Mouse (Mus musculus) lung, embryonic 14.5 days (tissue): Measurements from ENCODE around the gene Xk. TPM values are rescaled to one million over a fixed set of nuclear protein-coding genes. Genes with fewer than 3 reads are reported as not detected.
"Not testable (repeated sequence)": the region's sequence is repeated elsewhere in the genome, so short reads cannot be mapped to it uniquely, and the experiment has no call there.

ENCODE experiments used
- ATAC-seq: fragments of 200-750 bp; cut with Nextera tagmentation; 2 replicates; pipeline ENCODE4 v1.8.0; 2017; ENCODE audit warnings: mild to moderate bottlenecking, moderate TSS enrichment, moderate library complexity; ENCODE audit not compliant: insufficient read depth
- DNase-seq: peaks from one replicate; pipeline ENCODE4 v3.0.0-alpha.2; 2015
- H3K27ac ChIP-seq: fragments of 300-500 bp; sonication (generic); 2 replicates; pipeline ENCODE4 v1.5.1; 2014; ENCODE audit warnings: low read depth, mild to moderate bottlenecking, moderate library complexity
- H3K27me3 ChIP-seq: fragments of 300-500 bp; sonication (generic); 2 replicates; pipeline ENCODE4 v1.6.1; 2014; ENCODE audit warnings: low read length, control low read depth; ENCODE audit not compliant: insufficient read depth
- H3K36me3 ChIP-seq: fragments of 300-500 bp; sonication (generic); 2 replicates; pipeline ENCODE4 v1.6.1; 2014; ENCODE audit warnings: control low read depth; ENCODE audit not compliant: insufficient read depth
- H3K4me1 ChIP-seq: fragments of 300-500 bp; sonication (generic); 2 replicates; pipeline ENCODE4 v1.6.1; 2014; ENCODE audit warnings: antibody characterized with exemption, control low read depth; ENCODE audit not compliant: insufficient read depth
- H3K4me2 ChIP-seq: fragments of 300-500 bp; sonication (generic); 2 replicates; pipeline ENCODE4 v1.6.1; 2014; ENCODE audit warnings: mild to moderate bottlenecking
- H3K4me3 ChIP-seq: fragments of 300-500 bp; sonication (generic); 2 replicates; pipeline ENCODE4 v1.5.1; 2014; ENCODE audit warnings: low read depth, low read length
- H3K9ac ChIP-seq: fragments of 300-500 bp; sonication (generic); 2 replicates; pipeline ENCODE4 v1.6.1; 2014
- H3K9me3 ChIP-seq: fragments of 300-500 bp; sonication (generic); 2 replicates; pipeline ENCODE4 v1.6.1; 2016; ENCODE audit warnings: low read depth, low read length, control low read depth
- CTCF ChIP-seq: IDR thresholded peaks from 2 replicates; pipeline ENCODE4 v1.5.1; 2016; ENCODE audit warnings: antibody characterized with exemption, low read depth
- WGBS: fragments of 180-500 bp; shearing (Covaris S2); extraction: QIAGEN DNeasy Blood & Tissue Kit; methylation state at CpG from one replicate; pipeline ENCODE4 v1.1.7; 2014; 5-methylcytosine and 5-hydroxymethylcytosine counted together
- polyA plus RNA-seq: library from polyadenylated mRNA; unstranded; fragments of >200 nt; fragmentation: Nextera tagmentation; extraction: Ambion mirVana; gene quantifications from 2 replicates; pipeline ENCODE4 v1.2.1, GENCODE M21; 2014

Gene Xk
- polyA plus RNA-seq, 1 experiment from 2014 or later, result 3.5 TPM

GRCm38 (mm10) chrX:9273377-9274002 lies 934 bp downstream of the Xk start:
- Histone ChIP-seq H3K27ac (no peak overlapping the region), H3K4me3 (peak overlapping the region; percentile 53), H3K4me2 (peak overlapping the region; percentile 58), H3K9me3 (no peaks in the 10 kb centered on the region), H3K9ac (0 out of 2 replicates have a peak overlapping the region, but pooled peaks have one; percentile 48), H3K36me3 (no peaks in the 10 kb centered on the region), H3K27me3 (no peaks in the 10 kb centered on the region), H3K4me1 (no peaks in the 10 kb centered on the region)
- no peak for TF ChIP-seq CTCF
- ATAC-seq (no peak), DNase-seq (no peak)
- WGBS, result 53% methylated on average over 12 of the region's 12 CpGs

DNA sequence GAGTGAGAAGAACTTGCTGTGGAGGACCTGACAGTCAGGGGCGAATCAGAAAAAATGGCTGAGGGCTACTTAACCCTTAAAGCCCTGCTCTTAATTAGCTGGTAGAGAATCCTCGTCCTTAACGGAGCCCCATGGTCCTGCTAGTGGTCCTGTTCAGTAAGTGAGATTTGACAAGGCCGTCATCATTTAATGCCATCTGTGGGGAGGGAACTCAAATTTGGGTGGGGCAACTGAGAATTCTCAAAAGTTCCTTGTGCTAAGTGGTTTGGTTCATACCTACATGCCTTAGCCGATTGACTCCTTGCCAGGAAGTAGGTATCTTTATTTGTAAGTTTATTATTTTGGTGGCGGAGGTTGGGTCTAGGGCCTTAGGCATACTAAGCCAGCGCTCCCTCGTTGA lies 1.8 kb downstream of the Xk start:
- Histone ChIP-seq H3K9me3 (no peaks in the 10 kb centered on the region), H3K27me3 (no peaks in the 10 kb centered on the region), H3K4me3 (no peak overlapping the region), H3K4me1 (no peaks in the 10 kb centered on the region), H3K4me2 (no peak overlapping the region), H3K27ac (no peak overlapping the region), H3K36me3 (no peaks in the 10 kb centered on the region), H3K9ac (no peak overlapping the region)
- TF ChIP-seq CTCF, result no peak
- DNase-seq (no peak), ATAC-seq (no peak)
- 65% methylated on average over 8 of the region's 8 CpGs for WGBS

GRCm38 (mm10) chrX:9283464-9283863 lies 10.9 kb downstream of the Xk start, which contains the start of gene H2al1m:
H2al1m (plus strand) TSS chrX:9283764.
- not testable (repeated sequence) for H3K9ac ChIP-seq, DNase-seq, H3K4me3 ChIP-seq, H3K27me3 ChIP-seq, H3K4me1 ChIP-seq, H3K9me3 ChIP-seq, H3K4me2 ChIP-seq, H3K36me3 ChIP-seq, H3K27ac ChIP-seq, ATAC-seq
- no CpG with 5 or more reads among the region's 1 CpGs for WGBS

- not testable (repeated sequence) for H3K27me3 ChIP-seq, H3K4me1 ChIP-seq, H3K27ac ChIP-seq, H3K4me2 ChIP-seq, H3K9ac ChIP-seq, H3K9me3 ChIP-seq, DNase-seq, H3K4me3 ChIP-seq, ATAC-seq, H3K36me3 ChIP-seq
- 74% methylated on average over 3 of the region's 4 CpGs for WGBS
Observed at GRCm38 (mm10) chrX:9293140-9293829, 20.7 kb downstream of the Xk start.

GRCm38 (mm10) chrX:9298413-9298864 lies 25.9 kb downstream of the Xk start:
- Histone ChIP-seq H3K27ac (no peak overlapping the region), H3K4me2 (no peak overlapping the region), H3K4me3 (no peak overlapping the region), H3K36me3 (no peaks in the 10 kb centered on the region), H3K9ac (no peak overlapping the region), H3K9me3 (no peaks in the 10 kb centered on the region), H3K4me1 (no peaks in the 10 kb centered on the region), H3K27me3 (no peaks in the 10 kb centered on the region)
- TF ChIP-seq CTCF, result no peak
- 81% methylated on average over 5 of the region's 5 CpGs for WGBS
- DNase-seq (no peak), ATAC-seq (no peak)

DNA sequence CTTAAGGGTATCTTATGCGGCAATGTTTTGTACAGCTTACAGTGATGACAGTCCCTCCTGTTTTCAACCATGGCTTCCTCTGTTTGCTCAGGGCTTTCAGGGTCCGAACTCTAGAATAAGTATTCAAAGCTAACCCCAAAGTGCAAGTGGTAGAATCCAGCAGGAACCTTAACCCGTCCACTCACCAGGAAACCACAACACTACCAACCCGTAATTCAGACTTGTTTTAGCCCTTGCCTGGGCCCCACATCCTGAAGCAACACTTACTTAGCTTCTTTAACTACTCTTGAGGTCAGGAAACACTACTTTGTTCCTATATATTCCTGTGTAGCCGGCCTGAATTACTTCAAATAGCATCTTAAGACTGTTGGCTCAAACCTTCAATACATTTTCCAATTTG lies 30.2 kb downstream of the Xk start:
- Histone ChIP-seq H3K4me1 (no peaks in the 10 kb centered on the region), H3K27ac (no peak overlapping the region), H3K36me3 (no peaks in the 10 kb centered on the region), H3K9me3 (no peaks in the 10 kb centered on the region), H3K9ac (no peak overlapping the region), H3K4me3 (no peak overlapping the region), H3K4me2 (no peak overlapping the region), H3K27me3 (no peaks in the 10 kb centered on the region)
- ATAC-seq (no peak), DNase-seq (no peak)
- TF ChIP-seq CTCF, result no peak
- 74% methylated on average over 5 of the region's 5 CpGs for WGBS

DNA sequence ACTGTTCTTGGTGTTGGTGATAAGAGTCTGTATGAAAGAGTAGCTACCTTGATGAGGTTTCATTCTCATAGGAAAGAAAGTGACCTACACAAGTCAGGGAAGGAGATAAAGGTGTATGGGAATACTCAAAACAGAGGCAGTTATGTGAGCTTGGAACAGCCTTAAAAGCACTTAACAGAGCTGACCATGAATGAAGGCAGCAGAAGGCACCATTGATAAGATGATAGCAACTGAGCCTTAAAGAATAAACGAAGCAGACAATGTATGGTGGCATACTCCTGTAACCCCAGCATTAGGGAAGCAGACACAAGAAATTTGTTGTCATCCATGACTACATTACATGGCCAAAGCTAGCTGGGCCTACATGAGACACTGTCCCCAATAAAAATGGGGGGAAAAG lies 30.9 kb downstream of the Xk start:
- Histone ChIP-seq H3K4me3 (no peak overlapping the region), H3K27me3 (no peaks in the 10 kb centered on the region), H3K9me3 (no peaks in the 10 kb centered on the region), H3K27ac (no peak overlapping the region), H3K9ac (no peak overlapping the region), H3K36me3 (no peaks in the 10 kb centered on the region), H3K4me1 (no peaks in the 10 kb centered on the region), H3K4me2 (no peak overlapping the region)
- TF ChIP-seq CTCF, result no peak
- 63% methylated on average over 1 of the region's 1 CpGs for WGBS
- ATAC-seq (no peak), DNase-seq (no peak)

- not testable (repeated sequence) for DNase-seq, H3K27ac ChIP-seq, H3K4me3 ChIP-seq, H3K36me3 ChIP-seq, H3K4me1 ChIP-seq, H3K4me2 ChIP-seq, ATAC-seq, H3K9ac ChIP-seq, H3K27me3 ChIP-seq, H3K9me3 ChIP-seq
Observed at GRCm38 (mm10) chrX:9316457-9316856, 43.9 kb downstream of the Xk start.

DNA sequence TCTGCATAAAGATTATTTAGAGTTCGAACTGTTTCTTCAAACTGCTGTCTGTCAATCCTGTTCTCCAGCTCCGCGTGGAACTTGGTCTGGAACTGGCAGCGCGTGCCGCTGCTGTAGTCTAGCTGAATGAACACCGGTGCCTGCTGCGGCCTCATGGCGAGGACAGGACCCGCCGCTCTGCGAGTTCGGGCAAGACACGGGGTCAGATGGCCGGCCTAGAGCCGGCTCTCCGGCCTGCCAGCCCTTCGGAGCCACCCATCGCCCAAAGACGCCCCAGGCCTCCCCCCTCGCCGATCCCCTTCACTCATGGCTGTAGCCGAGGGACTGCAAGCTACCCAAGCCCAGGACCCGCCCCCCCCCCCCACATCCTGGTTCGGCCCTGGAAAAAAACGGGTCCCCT lies 55.4 kb downstream of the Xk start:
- H3K9ac ChIP-seq, H3K27ac ChIP-seq, ATAC-seq, H3K27me3 ChIP-seq, DNase-seq, H3K9me3 ChIP-seq, H3K4me2 ChIP-seq, H3K4me3 ChIP-seq, H3K36me3 ChIP-seq, H3K4me1 ChIP-seq: not testable (repeated sequence)
- WGBS, result 86% methylated on average over 22 of the region's 26 CpGs

DNA sequence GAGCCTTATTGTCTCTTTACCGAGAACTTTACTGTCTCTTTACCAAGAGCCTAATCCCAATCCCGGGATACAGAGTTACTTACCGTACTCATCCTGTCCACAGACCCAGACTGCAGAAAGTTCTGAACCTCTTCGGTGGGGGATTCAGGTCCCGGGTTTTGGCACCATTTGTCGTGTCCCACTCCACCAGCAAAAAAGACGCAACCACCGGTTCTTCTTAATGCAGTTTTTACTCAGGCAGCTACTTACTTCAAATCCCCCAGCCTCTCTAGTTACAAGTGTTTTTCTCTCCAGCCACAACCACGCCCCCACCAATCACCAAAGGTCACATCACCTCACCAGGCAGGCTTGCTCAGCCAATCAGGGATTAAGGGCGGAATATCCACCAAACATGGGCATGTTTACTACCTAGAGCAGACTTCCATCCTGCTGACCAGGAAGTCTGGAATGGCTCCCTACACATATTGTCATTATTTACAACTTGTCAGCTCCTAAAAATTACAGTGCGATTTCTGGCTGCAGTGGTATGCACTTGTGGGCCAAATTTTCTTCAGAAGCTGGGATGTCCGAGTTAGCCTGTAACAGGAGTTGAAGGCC lies 59.9 kb downstream of the Xk start:
- not testable (repeated sequence) for H3K9me3 ChIP-seq, H3K36me3 ChIP-seq, H3K4me2 ChIP-seq, DNase-seq, H3K4me1 ChIP-seq, H3K4me3 ChIP-seq, ATAC-seq, H3K27ac ChIP-seq, H3K27me3 ChIP-seq, H3K9ac ChIP-seq
- 81% methylated on average over 12 of the region's 12 CpGs for WGBS
